Mouse (Mus musculus): Measurements from ENCODE around the gene Ahsg.
"Not testable (repeated sequence)": the region's sequence is repeated elsewhere in the genome, so short reads cannot be mapped to it uniquely, and the experiment has no call there.

The Ahsg gene

DNA sequence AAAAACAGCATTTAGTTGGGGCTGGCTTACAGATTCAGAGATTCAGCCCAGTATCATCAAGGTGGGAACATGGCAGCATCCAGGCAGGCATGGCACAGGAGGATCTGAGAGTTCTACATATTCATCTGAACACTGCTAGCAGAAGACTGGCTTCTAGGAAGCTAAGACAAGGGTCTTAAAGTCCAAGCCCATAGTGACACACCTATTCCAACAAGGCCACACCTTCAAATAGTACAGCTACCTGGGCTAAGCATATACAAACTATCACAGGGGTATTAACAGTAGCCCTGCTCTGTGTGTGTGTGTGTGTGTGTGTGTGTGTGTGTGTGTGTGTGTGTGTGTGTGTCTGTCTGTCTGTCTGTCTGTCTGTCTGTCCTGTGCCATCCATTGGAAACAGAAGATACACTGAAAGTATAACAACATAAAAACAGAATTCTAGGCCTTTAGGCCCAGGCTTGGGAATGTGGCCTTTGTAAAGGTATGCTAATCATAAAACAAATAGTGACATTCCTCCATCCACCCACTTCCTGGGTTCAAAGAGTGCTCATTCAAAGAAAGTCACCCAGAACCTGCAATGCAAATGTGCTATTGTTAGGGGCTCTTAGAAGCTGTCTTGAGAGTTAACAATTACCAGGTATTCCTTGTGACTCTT, 50.9 kb downstream of the Ahsg start:
- not testable (repeated sequence) for DNase-seq

DNA sequence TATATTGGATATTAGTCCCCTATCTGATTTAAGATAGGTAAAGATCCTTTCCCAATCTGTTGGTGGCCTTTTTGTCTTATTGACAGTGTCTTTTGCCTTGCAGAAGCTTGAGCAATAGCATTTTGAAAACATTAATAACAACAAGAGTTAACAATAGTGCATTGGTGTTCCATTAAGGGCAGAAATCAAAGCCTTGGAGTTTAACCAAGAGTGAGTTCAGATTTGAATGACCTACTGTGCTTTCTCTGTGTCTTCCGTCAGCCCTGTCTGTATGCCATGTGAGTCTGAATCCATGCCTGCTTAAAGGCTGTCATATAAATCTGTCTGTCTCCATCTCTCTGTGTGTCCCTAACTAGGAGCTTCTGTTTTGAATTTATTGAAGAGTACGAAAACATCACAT, 56.3 kb downstream of the Ahsg start:
- no peak for DNase-seq

Measured in kidney, postnatal 25 days (tissue).